Comparison of ENCODE assay signal across 8 mouse cellular contexts in the genomic region with DNA sequence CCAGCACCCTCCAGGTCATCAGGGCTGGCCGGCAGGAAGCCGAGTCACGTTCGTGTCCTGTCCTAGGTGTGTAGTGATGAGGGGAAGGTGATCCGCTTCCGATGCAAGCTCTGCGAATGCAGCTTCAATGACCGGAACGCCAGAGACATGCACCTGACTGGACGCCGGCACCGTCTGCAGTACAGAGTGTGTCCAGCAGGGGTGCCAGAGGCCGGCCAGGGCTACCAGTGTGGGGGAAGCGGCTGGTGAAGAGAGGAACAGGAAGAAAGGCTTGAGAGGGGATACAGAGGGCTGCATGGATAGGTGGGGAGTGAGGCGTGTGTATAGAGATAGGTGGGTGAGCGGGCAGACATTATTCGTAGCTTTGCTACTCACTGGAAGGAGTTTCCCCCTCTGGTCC. TPM values are rescaled to one million over a fixed set of nuclear protein-coding genes. Genes with fewer than 3 reads are reported as not detected.
DNase-seq lines count a peak whose midpoint lies in the region; ATAC-seq and TF ChIP-seq lines count a peak whose summit lies in the region.

No protein-coding gene starts in this region.

- H3K79me2 ChIP-seq in MEL (ENCODE audit: control insufficient read depth, insufficient read depth, low read length, poor library complexity) = no peaks in the 10 kb centered on the region

- H3K9me3 ChIP-seq in MEL (replicated peaks; ENCODE audit: insufficient read depth, low read length) = no peaks in the 10 kb centered on the region
- no peaks in the 10 kb centered on the region for H3K9me3 ChIP-seq in forebrain, embryonic 12.5 days
- H3K9me3 ChIP-seq in hindbrain, embryonic 11.5 days (ENCODE audit: control insufficient read depth, low read length) = no peaks in the 10 kb centered on the region

- H3K27me3 ChIP-seq in MEL (ENCODE audit: control insufficient read depth in 1 of 2, insufficient read depth in 2 of 2, low read length in 2 of 2) = no peaks in the 10 kb centered on the region
- H3K27me3 ChIP-seq in forebrain, embryonic 12.5 days = peaks cover 43% of the 10 kb centered on the region
- peaks cover 6% of the 10 kb centered on the region for H3K27me3 ChIP-seq in hindbrain, embryonic 11.5 days (ENCODE audit: control insufficient read depth, insufficient read depth, low read length)

- WGBS in forebrain, embryonic 12.5 days = 8% methylated on average over 17 of the region's 17 CpGs
- WGBS in hindbrain, embryonic 11.5 days = 9% methylated on average over 17 of the region's 17 CpGs

- TF ChIP-seq RAD21 in MEL (IDR thresholded peaks at IDR 0.05; ENCODE audit: low read depth, low read length) = peak; percentile 50

- no peak for TF ChIP-seq EP300 in MEL (IDR thresholded peaks at IDR 0.05; ENCODE audit: low read depth in 1 of 2, low read length in 2 of 2)

- DNase-seq in MEL (ENCODE audit: low read depth, low spot score) = peak; percentile 81
- DNase-seq in c-Kit-positive CD71-negative TER-119-negative erythroid progenitor cells, embryonic 14.5 days (ENCODE audit: low read depth) = peak; percentile 63
- peak; percentile 88 for DNase-seq in hindbrain, embryonic 11.5 days (ENCODE audit: low spot score)
- DNase-seq in layer of hippocampus, postnatal 14 days (ENCODE audit: low spot score in 2 of 2) = peak; percentile 68 to 77
- peak; percentile 78 to 89 for DNase-seq in lung, postnatal 4 days
- DNase-seq in retina, postnatal 7 days (ENCODE audit: low read depth, low spot score) = peak; percentile 65
- DNase-seq in urinary bladder, postnatal 14 days (ENCODE audit: low spot score) = peak; percentile 82

- TF ChIP-seq POLR2A in MEL (IDR thresholded peaks at IDR 0.05; ENCODE audit: control insufficient read depth in 1 of 2, insufficient read depth in 1 of 2, low read depth in 1 of 2, low read length in 2 of 2, poor library complexity in 1 of 2) = peak in 1 of 2 experiments; percentile 45; a peak in 1 of 4 replicates

- H3K4me1 ChIP-seq in MEL (ENCODE audit: control insufficient read depth in 1 of 2, insufficient read depth in 2 of 2, low read length in 2 of 2) = peaks cover 0 to 8% of the 10 kb centered on the region in 2 experiments; a peak in 2 of 4 replicates
- peaks cover 13% of the 10 kb centered on the region for H3K4me1 ChIP-seq in forebrain, embryonic 12.5 days
- 0 out of 2 replicates have a peak, but pooled peaks cover 5% of the 10 kb centered on the region for H3K4me1 ChIP-seq in hindbrain, embryonic 11.5 days (replicated peaks; ENCODE audit: control insufficient read depth, insufficient read depth, low read length)

- peak overlapping the region; percentile 25; the same call in 1 of the 2 replicates for H3K4me2 ChIP-seq in forebrain, embryonic 12.5 days
- no peak overlapping the region for H3K4me2 ChIP-seq in hindbrain, embryonic 11.5 days (replicated peaks; ENCODE audit: low read depth, low read length)

- peak; percentile 79 for ATAC-seq in forebrain, embryonic 12.5 days (ENCODE audit: low FRiP score)
- ATAC-seq in hindbrain, embryonic 11.5 days (ENCODE audit: low FRiP score) = peak; percentile 41; the same call in 1 of the 2 replicates

- peak overlapping the region; percentile 16; the same call in 1 of the 2 replicates for H3K9ac ChIP-seq in MEL (ENCODE audit: control insufficient read depth, low read depth, low read length, poor library complexity, severe bottlenecking)
- no peak overlapping the region; the same call in 1 of the 2 replicates for H3K9ac ChIP-seq in forebrain, embryonic 12.5 days
- H3K9ac ChIP-seq in hindbrain, embryonic 11.5 days (ENCODE audit: low read depth, low read length) = 0 out of 2 replicates have a peak overlapping the region, but pooled peaks have one; percentile 15

- H3K27ac ChIP-seq in MEL (ENCODE audit: control insufficient read depth, low read depth, low read length) = no peak overlapping the region
- no peak overlapping the region for H3K27ac ChIP-seq in forebrain, embryonic 12.5 days
- no peak overlapping the region for H3K27ac ChIP-seq in hindbrain, embryonic 11.5 days (ENCODE audit: low read depth, low read length)

- no peak overlapping the region for H3K4me3 ChIP-seq in MEL (ENCODE audit: control insufficient read depth in 1 of 2, insufficient read depth in 1 of 2, low read depth in 2 of 2, low read length in 2 of 2)
- H3K4me3 ChIP-seq in forebrain, embryonic 12.5 days (replicated peaks) = 0 out of 2 replicates have a peak overlapping the region, but pooled peaks have one; percentile 4
- no peak overlapping the region for H3K4me3 ChIP-seq in hindbrain, embryonic 11.5 days (ENCODE audit: low read depth, low read length)

- TF ChIP-seq CTCF in MEL (IDR thresholded peaks at IDR 0.05 in 2 of 3, conservative IDR thresholded peaks at IDR 0.05 in 1 of 3; ENCODE audit: control insufficient read depth in 1 of 3, insufficient read depth in 1 of 3, low read depth in 2 of 3, low read length in 3 of 3, poor library complexity in 1 of 3, severe bottlenecking in 1 of 3) = peak; percentile 82 to 90 (median 88)

- H3K36me3 ChIP-seq in MEL (ENCODE audit: control insufficient read depth in 1 of 2, insufficient read depth in 2 of 2, low read length in 2 of 2) = peaks cover 0 to 2% of the 10 kb centered on the region in 2 experiments; a peak in 1 of 4 replicates
- no peaks in the 10 kb centered on the region for H3K36me3 ChIP-seq in forebrain, embryonic 12.5 days (replicated peaks)
- no peaks in the 10 kb centered on the region for H3K36me3 ChIP-seq in hindbrain, embryonic 11.5 days (ENCODE audit: control insufficient read depth, insufficient read depth, low read length)

TF ChIP-seq in MEL, 35 proteins besides CTCF, POLR2A, EP300 and RAD21 (continues in another document):
- TF ChIP-seq GABPA (IDR thresholded peaks at IDR 0.05; ENCODE audit: low read depth, low read length) (no peak), MXI1 (IDR thresholded peaks at IDR 0.05; ENCODE audit: low read depth, low read length) (no peak), ZMIZ1 (IDR thresholded peaks at IDR 0.05; ENCODE audit: low read depth, low read length) (no peak), MYB (IDR thresholded peaks at IDR 0.05; ENCODE audit: low read depth, low read length) (no peak), CHD1 (IDR thresholded peaks at IDR 0.05; ENCODE audit: low read depth, low read length) (no peak), ELF1 (IDR thresholded peaks at IDR 0.05; ENCODE audit: low read depth, low read length) (peak; percentile 66; the same call in 1 of the 2 replicates), MAZ (IDR thresholded peaks at IDR 0.05; ENCODE audit: low read depth, low read length) (no peak), SMC3 (IDR thresholded peaks at IDR 0.05; ENCODE audit: low read depth, low read length) (peak; percentile 34; the same call in 1 of the 2 replicates), MAX (IDR thresholded peaks at IDR 0.05; ENCODE audit: low read length) (no peak), SIN3A (IDR thresholded peaks at IDR 0.05; ENCODE audit: low read length) (no peak), ZNF384 (IDR thresholded peaks at IDR 0.05; ENCODE audit: low read depth, low read length) (no peak), GATA1 (IDR thresholded peaks at IDR 0.05; ENCODE audit: low read depth, low read length) (no peak), HCFC1 (IDR thresholded peaks at IDR 0.05; ENCODE audit: low read depth, low read length) (peak; percentile 50; the same call in 1 of the 2 replicates), BHLHE40 (IDR thresholded peaks at IDR 0.05; ENCODE audit: borderline replicate concordance, low read depth, low read length) (no peak), POLR2AphosphoS2 (IDR thresholded peaks at IDR 0.05; ENCODE audit: low read length) (no peak)

RNA-seq across cellular contexts. Expression of gene Matk, which starts 8.1 kb away (rescaled TPM):
- 0.10 and 0.23 TPM in 2 replicates for total RNA-seq in MEL (2012; rRNA removed)
- 1 to 10 TPM in 1 of 2 experiments, not detected in 1; 1.0 TPM for polyA plus RNA-seq in MEL (2012; ENCODE audit: insufficient read depth in 1 of 2, insufficient read length in 2 of 2, low read depth in 1 of 2, low replicate concordance in 2 of 2, missing spikeins in 1 of 2)
- polyA plus RNA-seq in forebrain, embryonic 12.5 days (2016; fragmentation: Nextera tagmentation; extraction: Ambion mirVana) = 4.1 and 5.7 TPM in 2 replicates
- 3.1 and 3.3 TPM in 2 replicates for polyA plus RNA-seq in hindbrain, embryonic 11.5 days (2014; fragmentation: Nextera tagmentation; extraction: Ambion mirVana)
- total RNA-seq in layer of hippocampus, postnatal 14 days (2021) = 100 to 1,000 TPM; 246 to 268 TPM

RNA-seq across cellular contexts. Expression of gene Zfr2, which starts 11.6 kb away (rescaled TPM):
- total RNA-seq in MEL (2012; rRNA removed) = 0.39 and 0.81 TPM in 2 replicates
- polyA plus RNA-seq in MEL (2012; ENCODE audit: insufficient read depth in 1 of 2, insufficient read length in 2 of 2, low read depth in 1 of 2, low replicate concordance in 2 of 2, missing spikeins in 1 of 2) = 1 to 10 TPM in 1 of 2 experiments, not detected in 1; 1.4 TPM
- 9.0 and 10.0 TPM in 2 replicates for polyA plus RNA-seq in forebrain, embryonic 12.5 days (2016; fragmentation: Nextera tagmentation; extraction: Ambion mirVana)
- polyA plus RNA-seq in hindbrain, embryonic 11.5 days (2014; fragmentation: Nextera tagmentation; extraction: Ambion mirVana) = 3.4 and 4.3 TPM in 2 replicates
- 10 to 100 TPM; 58.8 to 63.0 TPM for total RNA-seq in layer of hippocampus, postnatal 14 days (2021)

RNA-seq across cellular contexts. Expression of gene Atcay, which starts 14.0 kb away (rescaled TPM):
- total RNA-seq in MEL (2012; rRNA removed) = 0.19 and 0.20 TPM in 2 replicates
- polyA plus RNA-seq in MEL (2012; ENCODE audit: insufficient read depth in 1 of 2, insufficient read length in 2 of 2, low read depth in 1 of 2, low replicate concordance in 2 of 2, missing spikeins in 1 of 2) = under 1 TPM in 1 of 2 experiments, not detected in 1; 0.33 TPM
- polyA plus RNA-seq in forebrain, embryonic 12.5 days (2016; fragmentation: Nextera tagmentation; extraction: Ambion mirVana) = 31.8 and 33.9 TPM in 2 replicates
- polyA plus RNA-seq in hindbrain, embryonic 11.5 days (2014; fragmentation: Nextera tagmentation; extraction: Ambion mirVana) = 22.8 and 23.8 TPM in 2 replicates
- 100 to 1,000 TPM; 149 to 157 TPM for total RNA-seq in layer of hippocampus, postnatal 14 days (2021)

RNA-seq across cellular contexts. Expression of gene Mrpl54, which starts 22.1 kb away (rescaled TPM):
- total RNA-seq in MEL (2012; rRNA removed) = 137 and 150 TPM in 2 replicates
- 100 to 1,000 TPM; 157 to 421 TPM for polyA plus RNA-seq in MEL (2012; ENCODE audit: insufficient read depth in 1 of 2, insufficient read length in 2 of 2, low read depth in 1 of 2, low replicate concordance in 2 of 2, missing spikeins in 1 of 2)
- 136 and 138 TPM in 2 replicates for polyA plus RNA-seq in forebrain, embryonic 12.5 days (2016; fragmentation: Nextera tagmentation; extraction: Ambion mirVana)
- 179 and 182 TPM in 2 replicates for polyA plus RNA-seq in hindbrain, embryonic 11.5 days (2014; fragmentation: Nextera tagmentation; extraction: Ambion mirVana)
- total RNA-seq in layer of hippocampus, postnatal 14 days (2021) = 10 to 100 TPM; 36.5 to 50.4 TPM

RNA-seq across cellular contexts. Expression of gene Apba3, which starts 22.2 kb away (rescaled TPM):
- total RNA-seq in MEL (2012; rRNA removed) = 68.9 and 81.3 TPM in 2 replicates
- 10 to 100 TPM in 1 of 2 experiments, not detected in 1; 73.2 TPM for polyA plus RNA-seq in MEL (2012; ENCODE audit: insufficient read depth in 1 of 2, insufficient read length in 2 of 2, low read depth in 1 of 2, low replicate concordance in 2 of 2, missing spikeins in 1 of 2)
- polyA plus RNA-seq in forebrain, embryonic 12.5 days (2016; fragmentation: Nextera tagmentation; extraction: Ambion mirVana) = 31.1 and 33.3 TPM in 2 replicates
- 32.1 and 33.5 TPM in 2 replicates for polyA plus RNA-seq in hindbrain, embryonic 11.5 days (2014; fragmentation: Nextera tagmentation; extraction: Ambion mirVana)
- total RNA-seq in layer of hippocampus, postnatal 14 days (2021) = 10 to 100 TPM; 39.9 to 41.8 TPM

Comparison
In these comparisons a context has a peak if more than half of its experiments do, and no peak if none do; other contexts are left out.
1. RNA of gene Atcay, which starts 14.0 kb away (polyA plus RNA-seq): 31.8 to 33.9 TPM in forebrain, embryonic 12.5 days and 22.8 to 23.8 TPM in hindbrain, embryonic 11.5 days; 0.33 TPM in MEL; every median in the first group is over 10 times any median in the second.
2. Peak in every context shown above with its lines, with median percentiles within 50 percentile points of each other: DNase-seq.